Mouse (Mus musculus) right cerebral cortex, postnatal 4 days (tissue): ENCODE measurements around the gene Pde10a.

ENCODE experiments used
- DNase-seq: peaks from one replicate; pipeline ENCODE4 v3.0.0-alpha.2; 2022

Gene Pde10a

GRCm38 (mm10) chr17:8802161-8802888 is 277.2 kb downstream of the Pde10a start:
- peak; percentile 57 for DNase-seq

GRCm38 (mm10) chr17:8802889-8803799 is 278.0 kb downstream of the Pde10a start:
- peak; percentile 59 for DNase-seq

DNA sequence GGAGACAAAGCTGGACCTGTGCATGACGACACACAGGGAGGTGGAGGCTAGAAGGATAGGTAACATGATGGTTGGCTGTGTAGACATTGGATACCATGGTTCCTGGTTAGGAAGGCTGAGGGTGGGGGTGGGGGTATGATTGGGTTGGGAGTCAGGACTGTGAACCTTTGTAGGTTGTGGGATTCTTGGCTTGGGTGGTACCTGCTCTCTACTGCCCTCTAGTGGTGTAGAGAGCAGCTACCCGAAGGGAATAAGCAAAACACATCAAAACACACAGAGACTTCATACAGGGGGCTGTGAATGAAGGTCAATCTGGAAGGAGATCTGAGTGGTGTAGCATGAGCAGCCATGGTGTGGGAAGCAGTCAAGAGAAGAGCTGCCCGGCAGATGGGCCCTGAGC is 282.2 kb downstream of the Pde10a start:
- no peak for DNase-seq

DNA sequence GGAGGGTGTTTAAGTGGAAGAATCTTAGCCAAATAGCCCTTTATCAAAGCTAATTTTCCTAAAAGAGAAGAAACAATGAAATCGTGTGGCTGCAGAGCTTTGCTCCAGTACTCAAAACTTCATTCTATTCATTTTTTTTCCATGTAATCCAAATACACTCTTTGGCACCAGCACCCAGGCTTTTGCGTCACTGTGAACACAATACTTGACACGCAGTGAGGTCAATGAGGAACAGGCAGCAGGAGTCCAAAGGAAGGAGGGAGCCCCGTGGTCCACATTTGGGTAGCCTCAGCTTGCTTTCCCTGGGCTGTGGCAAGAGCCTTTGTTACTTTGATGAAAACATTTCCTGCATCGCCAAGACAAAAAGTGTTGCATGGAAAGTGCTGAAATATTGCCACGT is 284.6 kb downstream of the Pde10a start:
- DNase-seq, result no peak

GRCm38 (mm10) chr17:8810201-8810600 is 285.0 kb downstream of the Pde10a start:
- DNase-seq, result no peak

GRCm38 (mm10) chr17:8812228-8812865 is 287.2 kb downstream of the Pde10a start:
- DNase-seq, result no peak

DNA sequence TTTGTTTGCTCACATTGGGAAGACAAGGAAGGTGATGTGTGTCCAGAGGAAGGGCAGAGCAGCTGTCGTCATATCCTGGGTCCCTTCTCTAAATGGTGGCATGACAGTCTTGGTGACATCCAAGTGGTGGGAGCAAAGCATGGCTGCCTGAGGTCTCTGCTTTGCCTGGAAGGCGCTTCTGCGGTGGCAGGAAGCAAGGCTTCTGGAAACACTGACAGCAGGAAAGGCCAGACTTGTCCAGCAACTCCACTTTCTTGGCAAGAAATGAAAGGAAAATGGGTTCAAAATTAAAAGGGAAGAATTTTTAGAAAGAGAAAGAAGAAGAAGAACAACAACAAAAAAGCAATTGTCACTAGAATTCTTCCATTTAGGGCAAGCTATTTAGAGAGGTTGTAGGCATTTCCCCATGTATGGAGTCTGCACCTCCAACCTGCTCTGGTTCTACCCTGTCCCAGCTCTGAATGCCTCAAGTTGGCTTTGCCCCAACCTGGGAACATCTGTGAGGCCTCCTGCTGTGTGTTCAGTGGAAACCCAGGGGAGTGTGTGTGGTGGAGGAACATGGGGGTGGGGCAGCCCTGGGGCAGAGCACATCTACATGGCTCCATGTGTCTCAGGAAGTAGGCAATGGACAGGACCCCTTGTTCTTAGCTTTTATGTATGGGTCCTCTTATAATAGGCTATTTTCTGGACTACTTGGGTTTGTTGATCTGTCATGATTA is 288.8 kb downstream of the Pde10a start:
- no peak for DNase-seq

GRCm38 (mm10) chr17:8815376-8815775 is 290.2 kb downstream of the Pde10a start:
- no peak for DNase-seq

- DNase-seq, result no peak
Measured at GRCm38 (mm10) chr17:8815864-8816263, 290.7 kb downstream of the Pde10a start.

GRCm38 (mm10) chr17:8818675-8819074 is 293.5 kb downstream of the Pde10a start:
- no peak for DNase-seq

DNA sequence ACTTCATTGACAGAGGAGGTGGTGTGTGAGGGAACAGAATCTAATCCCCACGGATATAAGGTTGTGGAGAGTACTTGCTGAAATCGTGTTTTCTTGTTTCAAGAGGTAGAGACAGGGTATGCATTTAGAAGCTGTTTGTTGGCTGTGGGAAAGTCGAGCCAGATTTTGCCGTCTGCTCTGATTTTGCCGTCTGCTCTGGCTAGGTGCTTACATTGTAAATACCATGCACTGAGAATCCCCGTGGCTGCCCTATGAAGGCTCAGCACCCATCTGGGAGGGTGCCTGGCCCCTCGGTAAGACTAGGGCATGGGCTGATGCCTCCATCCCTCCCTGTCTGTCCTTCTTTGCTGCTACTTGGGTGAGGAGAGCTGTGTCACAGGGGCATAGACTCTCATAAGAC is 298.4 kb downstream of the Pde10a start:
- DNase-seq, result no peak

DNA sequence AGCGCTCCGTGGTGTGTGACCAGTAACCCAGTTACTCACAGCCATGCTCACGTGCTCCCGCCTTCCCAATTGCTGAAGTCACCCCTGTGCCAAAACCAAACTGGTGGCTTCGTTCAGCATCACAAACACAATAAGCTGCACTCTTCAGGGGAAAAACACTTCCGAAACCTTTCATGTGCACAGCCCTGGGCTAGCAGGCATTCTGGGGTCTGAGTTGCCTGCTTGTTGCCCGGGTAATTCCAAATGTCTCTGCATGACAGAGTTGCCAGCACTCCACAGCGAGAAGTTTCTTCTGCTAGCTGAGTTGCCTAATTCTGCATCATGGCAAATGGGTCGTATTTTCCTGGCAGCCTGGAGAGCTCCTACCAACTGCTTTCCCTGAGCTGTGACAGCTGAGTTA is 302.0 kb downstream of the Pde10a start:
- DNase-seq, result no peak

- DNase-seq, result no peak
Measured at GRCm38 (mm10) chr17:8831001-8831400, 305.8 kb downstream of the Pde10a start.

DNA sequence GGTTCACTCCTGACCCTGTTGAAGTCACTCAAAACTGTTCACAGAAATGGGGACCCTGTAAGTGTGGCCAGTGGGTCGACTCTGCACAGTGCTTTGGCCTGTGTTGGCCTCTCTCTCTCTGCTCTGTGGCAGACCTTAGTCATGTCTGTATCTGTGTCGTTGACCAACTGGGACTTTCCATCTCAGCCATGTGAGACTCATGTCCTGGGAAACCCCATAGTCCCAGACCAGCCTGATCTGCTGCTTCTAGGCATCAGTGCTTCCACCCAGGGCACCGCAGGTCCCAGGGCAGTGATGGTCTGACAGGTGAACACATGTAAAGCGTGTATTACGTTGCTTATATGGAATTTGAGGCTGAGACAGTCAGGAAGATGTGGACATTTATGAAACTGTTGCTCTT is 311.1 kb downstream of the Pde10a start:
- no peak for DNase-seq

DNA sequence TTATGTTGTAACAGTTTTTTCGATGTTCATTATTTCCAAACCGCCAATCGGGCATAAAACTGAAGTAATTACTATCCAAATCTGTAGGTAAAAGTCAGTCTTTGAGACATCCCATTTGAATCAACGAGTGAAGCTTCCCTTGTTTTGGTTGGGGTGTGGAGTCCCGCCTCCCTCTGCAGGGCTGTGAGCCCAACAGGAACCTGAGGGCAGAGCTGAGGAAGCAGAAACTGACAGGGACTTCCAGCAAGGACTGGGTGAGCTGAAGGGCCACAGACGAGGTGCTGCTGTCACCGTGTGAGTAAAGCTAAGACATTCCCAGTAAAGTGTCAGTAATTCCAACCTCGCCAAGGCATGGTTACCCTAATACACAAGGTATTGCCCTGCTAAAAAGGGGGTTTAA is 313.1 kb downstream of the Pde10a start:
- no peak for DNase-seq

GRCm38 (mm10) chr17:8839237-8840011 is 314.3 kb downstream of the Pde10a start:
- DNase-seq, result no peak

- DNase-seq, result no peak
Measured at GRCm38 (mm10) chr17:8841094-8841493, 315.9 kb downstream of the Pde10a start.

- no peak for DNase-seq
Measured at GRCm38 (mm10) chr17:8841897-8842540, 316.8 kb downstream of the Pde10a start.

DNA sequence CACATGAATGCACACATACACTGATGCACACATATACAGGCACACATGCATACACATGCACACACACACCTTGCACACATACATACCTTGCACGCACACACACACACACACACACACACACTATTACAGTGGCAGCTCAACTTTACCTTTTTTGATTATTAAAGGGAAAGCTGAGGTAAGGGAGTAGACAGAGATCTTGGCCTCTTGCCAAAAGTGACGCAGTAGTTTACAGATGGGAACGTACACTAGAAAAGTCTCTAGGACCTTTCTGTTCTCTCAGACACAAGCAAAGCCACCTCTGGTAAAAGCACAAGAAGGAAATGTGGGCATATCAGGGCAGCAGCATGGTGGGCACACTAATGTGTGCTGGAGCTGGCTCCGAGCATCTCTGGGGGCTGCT is 317.5 kb downstream of the Pde10a start:
- DNase-seq, result no peak

- no peak for DNase-seq
Measured at GRCm38 (mm10) chr17:8843941-8844340, 318.8 kb downstream of the Pde10a start.

GRCm38 (mm10) chr17:8846506-8846905 is 321.3 kb downstream of the Pde10a start:
- DNase-seq, result no peak

DNA sequence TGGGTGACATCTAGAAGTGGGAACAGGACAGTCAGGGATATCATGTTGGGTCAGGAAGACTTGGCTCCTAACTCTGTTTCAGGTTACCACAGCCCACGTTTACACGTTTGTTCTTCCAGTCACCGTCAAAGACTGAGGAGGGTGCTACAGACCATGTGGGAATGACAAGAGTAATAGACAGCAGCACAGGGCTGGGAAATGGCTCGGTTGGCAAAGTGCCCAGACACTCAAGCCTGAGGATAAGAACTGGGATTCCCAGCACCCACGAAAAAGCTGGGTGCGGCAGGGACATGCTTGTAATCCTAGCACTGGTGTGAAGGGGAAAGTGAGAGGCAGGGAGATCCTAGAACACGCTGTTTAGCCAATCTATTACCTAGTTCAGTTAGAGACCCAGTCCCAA is 322.4 kb downstream of the Pde10a start:
- DNase-seq, result peak; percentile 61
